Mouse (Mus musculus): Measurements from ENCODE around the gene C530008M17Rik. TPM values are rescaled to one million over a fixed set of nuclear protein-coding genes. Genes with fewer than 3 reads are reported as not detected.

C530008M17Rik gene
- polyA plus RNA-seq, 1 experiment from 2014 or later: 37.4 TPM

DNA sequence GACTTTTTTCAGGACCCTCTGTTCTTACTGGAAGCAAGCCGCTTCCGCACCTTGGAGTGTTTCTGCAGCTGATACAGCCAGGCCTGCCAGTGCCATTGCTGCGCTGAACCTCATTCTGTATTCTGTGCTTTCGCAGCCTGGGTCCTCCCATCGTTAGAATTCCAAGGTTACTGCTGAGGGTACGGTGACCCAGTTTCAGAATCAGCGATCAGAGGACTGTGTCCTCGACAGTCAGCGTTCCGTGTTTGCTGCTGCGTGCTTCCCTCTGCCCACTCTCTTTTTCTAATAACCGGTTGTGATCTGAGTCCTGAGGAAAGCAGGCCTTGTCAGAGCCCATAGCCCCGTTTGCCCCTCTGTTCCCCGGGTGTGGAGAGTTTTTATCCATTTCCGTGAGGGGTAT is 51.7 kb downstream of the C530008M17Rik start:
- no peak for ATAC-seq (replicated peaks; ENCODE audit: extremely low read depth, insufficient read depth, low FRiP score)
- 74% methylated on average over 15 of the region's 15 CpGs for WGBS
- H3K27me3 ChIP-seq (ENCODE audit: control insufficient read depth, insufficient read depth, low read length): no peaks in the 10 kb centered on the region
- H3K27ac ChIP-seq (ENCODE audit: low read length): no peak overlapping the region
- H3K36me3 ChIP-seq (ENCODE audit: control insufficient read depth, insufficient read depth): no peaks in the 10 kb centered on the region
- H3K4me2 ChIP-seq (ENCODE audit: low read depth, low read length): no peak overlapping the region
- no peak overlapping the region for H3K4me3 ChIP-seq (ENCODE audit: low read length)
- H3K4me1 ChIP-seq (ENCODE audit: control insufficient read depth, insufficient read depth, low read length): no peaks in the 10 kb centered on the region
- no peaks in the 10 kb centered on the region for H3K9me3 ChIP-seq (replicated peaks; ENCODE audit: control insufficient read depth, low read length)
- H3K9ac ChIP-seq (ENCODE audit: low read length): no peak overlapping the region

GRCm38 (mm10) chr5:76713743-76714142 is 57.4 kb downstream of the C530008M17Rik start:
- WGBS: 86% methylated on average over 7 of the region's 7 CpGs
- H3K9ac ChIP-seq (ENCODE audit: low read length): no peak overlapping the region
- H3K9me3 ChIP-seq (replicated peaks; ENCODE audit: control insufficient read depth, low read length): no peaks in the 10 kb centered on the region
- H3K27me3 ChIP-seq (ENCODE audit: control insufficient read depth, insufficient read depth, low read length): no peaks in the 10 kb centered on the region
- H3K27ac ChIP-seq (ENCODE audit: low read length): no peak overlapping the region
- no peaks in the 10 kb centered on the region for H3K36me3 ChIP-seq (ENCODE audit: control insufficient read depth, insufficient read depth)
- H3K4me1 ChIP-seq (ENCODE audit: control insufficient read depth, insufficient read depth, low read length): no peaks in the 10 kb centered on the region
- no peak overlapping the region for H3K4me2 ChIP-seq (ENCODE audit: low read depth, low read length)
- no peak for ATAC-seq (replicated peaks; ENCODE audit: extremely low read depth, insufficient read depth, low FRiP score)
- no peak overlapping the region for H3K4me3 ChIP-seq (ENCODE audit: low read length)

DNA sequence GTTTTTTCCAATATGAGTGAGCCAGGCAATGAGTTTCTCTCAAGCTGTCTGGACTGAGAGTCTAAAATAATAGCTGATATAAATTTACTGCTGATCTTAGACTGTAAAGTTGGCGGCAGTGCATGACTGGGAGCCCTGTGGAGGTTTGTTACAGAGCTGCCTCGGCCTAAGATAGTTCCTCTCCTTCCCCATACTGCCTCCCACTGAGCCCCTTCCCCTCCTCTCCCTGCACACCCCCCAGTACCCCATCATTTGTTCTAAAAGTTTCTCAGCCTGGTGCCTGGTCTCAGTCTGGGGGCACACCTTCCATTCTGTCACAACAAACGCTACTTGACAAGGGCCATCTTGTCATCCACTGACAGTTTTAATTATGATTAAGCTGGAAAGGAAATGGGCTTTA is 63.6 kb downstream of the C530008M17Rik start:
- ATAC-seq (replicated peaks; ENCODE audit: extremely low read depth, insufficient read depth, low FRiP score): no peak
- H3K27me3 ChIP-seq (ENCODE audit: control insufficient read depth, insufficient read depth, low read length): no peaks in the 10 kb centered on the region
- 80% methylated on average over 3 of the region's 3 CpGs for WGBS
- H3K9ac ChIP-seq (ENCODE audit: low read length): no peak overlapping the region
- no peaks in the 10 kb centered on the region for H3K9me3 ChIP-seq (replicated peaks; ENCODE audit: control insufficient read depth, low read length)
- H3K4me2 ChIP-seq (ENCODE audit: low read depth, low read length): no peak overlapping the region
- no peaks in the 10 kb centered on the region for H3K36me3 ChIP-seq (ENCODE audit: control insufficient read depth, insufficient read depth)
- H3K4me3 ChIP-seq (ENCODE audit: low read length): no peak overlapping the region
- H3K27ac ChIP-seq (ENCODE audit: low read length): no peak overlapping the region
- no peaks in the 10 kb centered on the region for H3K4me1 ChIP-seq (ENCODE audit: control insufficient read depth, insufficient read depth, low read length)

DNA sequence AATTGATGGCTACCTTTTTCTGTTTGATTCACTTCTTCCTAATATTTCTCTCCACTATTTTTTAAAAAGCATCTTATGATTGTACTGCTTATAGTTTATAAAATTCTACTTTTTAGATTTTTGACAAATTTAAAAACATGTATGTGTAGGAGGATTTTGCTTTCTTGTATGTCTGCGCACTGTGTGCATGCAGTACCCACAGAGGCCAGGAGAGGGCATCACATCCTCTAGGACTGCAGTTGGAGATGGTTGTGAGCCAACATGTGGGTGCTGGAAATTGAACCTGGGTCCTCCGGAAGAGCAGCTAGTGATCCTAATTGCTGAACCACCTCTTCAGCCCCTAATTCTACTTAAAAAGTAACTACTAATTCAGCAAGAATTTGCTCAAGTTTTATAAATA is 68.6 kb downstream of the C530008M17Rik start:
- no peaks in the 10 kb centered on the region for H3K4me1 ChIP-seq (ENCODE audit: control insufficient read depth, insufficient read depth, low read length)
- no peaks in the 10 kb centered on the region for H3K27me3 ChIP-seq (ENCODE audit: control insufficient read depth, insufficient read depth, low read length)
- no peaks in the 10 kb centered on the region for H3K36me3 ChIP-seq (ENCODE audit: control insufficient read depth, insufficient read depth)
- H3K4me2 ChIP-seq (ENCODE audit: low read depth, low read length): no peak overlapping the region
- no peaks in the 10 kb centered on the region; the same call in 1 of the 2 replicates for H3K9me3 ChIP-seq (replicated peaks; ENCODE audit: control insufficient read depth, low read length)
- no peak for ATAC-seq (replicated peaks; ENCODE audit: extremely low read depth, insufficient read depth, low FRiP score)
- no peak overlapping the region for H3K9ac ChIP-seq (ENCODE audit: low read length)
- 91% methylated on average over 2 of the region's 2 CpGs for WGBS
- H3K27ac ChIP-seq (ENCODE audit: low read length): no peak overlapping the region
- H3K4me3 ChIP-seq (ENCODE audit: low read length): no peak overlapping the region

- Histone ChIP-seq H3K4me1 (ENCODE audit: control insufficient read depth, insufficient read depth, low read length) (no peaks in the 10 kb centered on the region), H3K9ac (ENCODE audit: low read length) (no peak overlapping the region), H3K9me3 (replicated peaks; ENCODE audit: control insufficient read depth, low read length) (no peaks in the 10 kb centered on the region; the same call in 1 of the 2 replicates), H3K36me3 (ENCODE audit: control insufficient read depth, insufficient read depth) (no peaks in the 10 kb centered on the region), H3K27ac (ENCODE audit: low read length) (no peak overlapping the region), H3K4me2 (ENCODE audit: low read depth, low read length) (no peak overlapping the region), H3K27me3 (ENCODE audit: control insufficient read depth, insufficient read depth, low read length) (no peaks in the 10 kb centered on the region), H3K4me3 (ENCODE audit: low read length) (no peak overlapping the region)
- 87% methylated on average over 8 of the region's 8 CpGs for WGBS
- no peak for ATAC-seq (replicated peaks; ENCODE audit: extremely low read depth, insufficient read depth, low FRiP score)
Observed at GRCm38 (mm10) chr5:76726518-76727103, 70.3 kb downstream of the C530008M17Rik start.

GRCm38 (mm10) chr5:76733055-76733641 is 76.8 kb downstream of the C530008M17Rik start:
- H3K4me2 ChIP-seq (ENCODE audit: low read depth, low read length): no peak overlapping the region
- no peak overlapping the region for H3K4me3 ChIP-seq (ENCODE audit: low read length)
- no peaks in the 10 kb centered on the region for H3K4me1 ChIP-seq (ENCODE audit: control insufficient read depth, insufficient read depth, low read length)
- H3K27ac ChIP-seq (ENCODE audit: low read length): no peak overlapping the region
- no peak overlapping the region for H3K9ac ChIP-seq (ENCODE audit: low read length)
- no peaks in the 10 kb centered on the region for H3K27me3 ChIP-seq (ENCODE audit: control insufficient read depth, insufficient read depth, low read length)
- no peaks in the 10 kb centered on the region for H3K36me3 ChIP-seq (ENCODE audit: control insufficient read depth, insufficient read depth)
- 79% methylated on average over 6 of the region's 6 CpGs for WGBS
- no peak for ATAC-seq (replicated peaks; ENCODE audit: extremely low read depth, insufficient read depth, low FRiP score)
- no peaks in the 10 kb centered on the region for H3K9me3 ChIP-seq (replicated peaks; ENCODE audit: control insufficient read depth, low read length)

GRCm38 (mm10) chr5:76741463-76741862 is 85.2 kb downstream of the C530008M17Rik start:
- no peak overlapping the region for H3K4me2 ChIP-seq (ENCODE audit: low read depth, low read length)
- ATAC-seq (replicated peaks; ENCODE audit: extremely low read depth, insufficient read depth, low FRiP score): no peak
- H3K9me3 ChIP-seq (replicated peaks; ENCODE audit: control insufficient read depth, low read length): no peaks in the 10 kb centered on the region
- H3K27me3 ChIP-seq (ENCODE audit: control insufficient read depth, insufficient read depth, low read length): no peaks in the 10 kb centered on the region
- no peaks in the 10 kb centered on the region for H3K36me3 ChIP-seq (ENCODE audit: control insufficient read depth, insufficient read depth)
- H3K4me1 ChIP-seq (ENCODE audit: control insufficient read depth, insufficient read depth, low read length): no peaks in the 10 kb centered on the region
- no peak overlapping the region for H3K9ac ChIP-seq (ENCODE audit: low read length)
- WGBS: 85% methylated on average over 6 of the region's 6 CpGs
- H3K27ac ChIP-seq (ENCODE audit: low read length): no peak overlapping the region
- H3K4me3 ChIP-seq (ENCODE audit: low read length): no peak overlapping the region

DNA sequence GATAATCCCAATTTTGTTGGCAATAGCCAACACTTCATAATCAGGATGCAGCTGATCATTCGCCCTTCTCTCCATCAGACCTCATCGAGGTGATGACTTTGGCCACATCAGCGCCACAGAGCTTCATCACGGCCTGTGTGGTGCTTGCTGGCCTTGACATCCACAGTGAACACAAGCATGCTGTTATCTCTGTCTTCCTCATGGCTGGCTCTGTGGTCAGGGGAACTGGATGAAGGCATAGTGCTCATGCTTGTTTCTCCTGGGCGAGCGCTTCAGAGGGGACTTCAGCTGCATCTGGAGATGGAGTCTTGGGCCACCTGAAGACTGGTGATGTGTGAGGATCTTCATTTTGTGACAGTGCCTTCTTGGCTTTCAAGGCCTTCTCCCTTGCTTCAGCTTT is 85.8 kb downstream of the C530008M17Rik start:
- H3K9ac ChIP-seq (ENCODE audit: low read length): no peak overlapping the region
- no peak overlapping the region for H3K4me3 ChIP-seq (ENCODE audit: low read length)
- no peaks in the 10 kb centered on the region for H3K4me1 ChIP-seq (ENCODE audit: control insufficient read depth, insufficient read depth, low read length)
- no peaks in the 10 kb centered on the region for H3K9me3 ChIP-seq (replicated peaks; ENCODE audit: control insufficient read depth, low read length)
- H3K36me3 ChIP-seq (ENCODE audit: control insufficient read depth, insufficient read depth): no peaks in the 10 kb centered on the region
- H3K27me3 ChIP-seq (ENCODE audit: control insufficient read depth, insufficient read depth, low read length): no peaks in the 10 kb centered on the region
- H3K27ac ChIP-seq (ENCODE audit: low read length): no peak overlapping the region
- no peak for ATAC-seq (replicated peaks; ENCODE audit: extremely low read depth, insufficient read depth, low FRiP score)
- no peak overlapping the region for H3K4me2 ChIP-seq (ENCODE audit: low read depth, low read length)
- 93% methylated on average over 6 of the region's 6 CpGs for WGBS

DNA sequence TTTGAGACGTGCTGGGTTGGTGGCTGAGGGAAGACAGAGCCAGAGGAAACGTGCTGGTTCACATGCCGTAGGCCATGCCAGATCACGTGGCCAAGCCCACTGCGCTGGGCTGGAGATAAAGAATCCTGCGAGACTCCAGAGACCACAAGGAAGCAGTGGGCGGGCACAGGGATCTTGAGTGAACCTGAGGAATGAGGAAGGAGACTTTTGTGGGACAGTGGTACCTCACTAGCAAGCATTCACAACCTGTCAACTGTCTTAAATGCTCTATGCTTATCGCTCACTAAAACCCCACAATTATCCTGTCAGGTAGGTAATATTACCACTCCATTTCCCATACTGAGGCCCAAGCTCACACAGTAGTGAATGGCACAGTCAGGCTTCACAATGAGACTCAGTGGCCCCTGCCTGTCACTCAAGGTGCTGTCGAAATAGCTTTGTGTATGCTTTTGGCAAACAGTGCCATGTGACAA is 88.5 kb downstream of the C530008M17Rik start:
- no peak overlapping the region for H3K27ac ChIP-seq (ENCODE audit: low read length)
- H3K4me2 ChIP-seq (ENCODE audit: low read depth, low read length): no peak overlapping the region
- no peak overlapping the region for H3K9ac ChIP-seq (ENCODE audit: low read length)
- H3K4me1 ChIP-seq (ENCODE audit: control insufficient read depth, insufficient read depth, low read length): no peaks in the 10 kb centered on the region
- no peak overlapping the region for H3K4me3 ChIP-seq (ENCODE audit: low read length)
- no peaks in the 10 kb centered on the region for H3K9me3 ChIP-seq (replicated peaks; ENCODE audit: control insufficient read depth, low read length)
- H3K27me3 ChIP-seq (ENCODE audit: control insufficient read depth, insufficient read depth, low read length): no peaks in the 10 kb centered on the region
- no peak for ATAC-seq (replicated peaks; ENCODE audit: extremely low read depth, insufficient read depth, low FRiP score)
- no peaks in the 10 kb centered on the region for H3K36me3 ChIP-seq (ENCODE audit: control insufficient read depth, insufficient read depth)
- 71% methylated on average over 9 of the region's 9 CpGs for WGBS

All from heart, embryonic 16.5 days (tissue).